Mouse (Mus musculus) embryonic facial prominence, embryonic 12.5 days (tissue): ENCODE data around the gene Dclk1. TPM values are rescaled to one million over a fixed set of nuclear protein-coding genes. Genes with fewer than 3 reads are reported as not detected.

ENCODE experiments used
- ATAC-seq: fragments of 200-750 bp; cut with Nextera tagmentation; 2 replicates; pipeline ENCODE4 v1.8.0; 2017; ENCODE audit not compliant: insufficient number of reproducible peaks, insufficient read depth, low FRiP score, low TSS enrichment
- H3K27ac ChIP-seq: fragments of 300-500 bp; sonication (generic); 2 replicates; pipeline ENCODE4 v1.5.1; 2016; ENCODE audit warnings: mild to moderate bottlenecking
- H3K27me3 ChIP-seq: fragments of 300-500 bp; sonication (generic); 2 replicates; pipeline ENCODE4 v1.6.1; 2016; ENCODE audit warnings: mild to moderate bottlenecking, moderate library complexity
- H3K36me3 ChIP-seq: fragments of 300-500 bp; sonication (generic); 2 replicates; pipeline ENCODE4 v1.6.1; 2016; ENCODE audit warnings: mild to moderate bottlenecking
- H3K4me1 ChIP-seq: fragments of 300-500 bp; sonication (generic); 2 replicates; pipeline ENCODE4 v1.6.1; 2016
- H3K4me2 ChIP-seq: fragments of 300-500 bp; sonication (generic); replicated peaks from 2 replicates; pipeline ENCODE4 v1.6.1; 2016; ENCODE audit warnings: mild to moderate bottlenecking, moderate library complexity
- H3K4me3 ChIP-seq: fragments of 300-500 bp; sonication (generic); 2 replicates; pipeline ENCODE4 v1.5.1; 2016; ENCODE audit warnings: mild to moderate bottlenecking
- H3K9ac ChIP-seq: fragments of 300-500 bp; sonication (generic); 2 replicates; pipeline ENCODE4 v1.6.1; 2016; ENCODE audit warnings: mild to moderate bottlenecking, moderate library complexity
- H3K9me3 ChIP-seq: fragments of 300-500 bp; sonication (generic); 2 replicates; pipeline ENCODE4 v1.6.1; 2016; ENCODE audit warnings: mild to moderate bottlenecking, moderate library complexity
- WGBS: fragments of 180-500 bp; shearing (Covaris S2); methylation state at CpG from one replicate; pipeline ENCODE4 v1.1.7; 2016; 5-methylcytosine and 5-hydroxymethylcytosine counted together
- polyA plus RNA-seq: library from polyadenylated mRNA; unstranded; fragments of >200 nt; fragmentation: Nextera tagmentation; extraction: Ambion mirVana; gene quantifications from 2 replicates; pipeline ENCODE4 v1.2.1, GENCODE M21; 2016

The Dclk1 gene
- polyA plus RNA-seq, 1 experiment from 2014 or later: 68.6 TPM

- Histone ChIP-seq H3K9me3 (no peaks in the 10 kb centered on the region), H3K4me2 (no peak overlapping the region), H3K4me3 (no peak overlapping the region), H3K27ac (peak overlapping the region; percentile 47; the same call in 1 of the 2 replicates), H3K9ac (no peak overlapping the region), H3K4me1 (peaks cover 16% of the 10 kb centered on the region), H3K27me3 (no peaks in the 10 kb centered on the region), H3K36me3 (no peaks in the 10 kb centered on the region)
- ATAC-seq: no peak
- 55% methylated on average over 8 of the region's 8 CpGs for WGBS
These were observed 198.2 kb downstream of the Dclk1 start for GRCm38 (mm10) chr3:55440342-55440741.

DNA sequence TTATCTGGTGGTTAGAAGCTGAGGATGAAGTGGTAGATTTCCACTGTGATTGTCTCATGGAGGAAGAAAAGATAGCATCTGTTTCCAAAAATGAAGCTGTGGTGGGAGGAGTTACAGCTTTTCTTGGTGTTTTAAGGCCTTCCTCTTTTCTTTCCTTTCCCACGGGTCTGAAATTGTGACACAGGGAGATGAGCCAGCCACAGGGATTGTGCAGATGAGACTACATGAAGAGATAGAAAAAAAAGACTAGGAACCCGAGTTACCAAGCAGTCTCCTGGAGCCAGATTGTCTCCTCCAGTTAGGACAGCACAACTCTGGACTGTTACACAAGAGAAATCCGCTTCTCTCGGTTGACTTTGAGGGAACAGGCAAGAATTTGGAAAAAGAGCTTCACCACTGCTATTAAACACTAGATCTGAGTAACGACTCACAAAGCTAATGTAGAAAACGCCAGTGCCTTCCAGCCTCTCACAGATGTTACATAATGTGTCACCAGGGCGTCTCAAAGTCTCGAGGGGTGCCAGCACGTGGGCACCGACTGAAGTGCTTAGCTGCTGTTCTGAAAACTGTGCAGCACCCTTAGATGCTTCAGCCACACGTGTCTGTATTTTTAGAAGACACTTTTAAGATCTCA lies 200.0 kb downstream of the Dclk1 start:
- H3K27ac ChIP-seq: no peak overlapping the region
- H3K4me1 ChIP-seq: peaks cover 16% of the 10 kb centered on the region
- no peaks in the 10 kb centered on the region for H3K27me3 ChIP-seq
- H3K4me3 ChIP-seq: no peak overlapping the region
- H3K9ac ChIP-seq: no peak overlapping the region
- ATAC-seq: no peak
- no peaks in the 10 kb centered on the region for H3K9me3 ChIP-seq
- no peak overlapping the region for H3K4me2 ChIP-seq
- no peaks in the 10 kb centered on the region for H3K36me3 ChIP-seq
- 83% methylated on average over 11 of the region's 11 CpGs for WGBS

DNA sequence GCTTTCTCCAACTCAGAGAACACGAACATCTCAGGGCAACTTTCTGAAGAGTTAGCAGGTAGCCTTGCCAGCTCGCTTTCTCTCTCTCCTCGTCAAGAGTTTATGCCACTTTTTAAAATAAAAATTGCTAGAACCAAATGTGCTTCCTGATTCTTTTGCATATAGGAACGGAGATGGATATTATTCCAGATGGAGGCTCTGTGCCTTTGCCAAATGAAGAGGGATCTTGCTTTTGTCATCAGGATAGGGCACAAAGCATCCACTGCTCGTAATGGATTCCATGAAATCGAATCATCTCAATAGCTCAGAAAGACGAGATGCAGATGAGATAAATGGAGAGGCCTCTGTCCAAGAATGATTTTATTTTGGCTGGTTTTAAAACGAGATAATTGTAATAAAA lies 201.1 kb downstream of the Dclk1 start:
- no peak overlapping the region for H3K4me2 ChIP-seq
- no peak overlapping the region for H3K4me3 ChIP-seq
- H3K9ac ChIP-seq: no peak overlapping the region
- ATAC-seq: no peak
- no peak overlapping the region for H3K27ac ChIP-seq
- no peaks in the 10 kb centered on the region for H3K27me3 ChIP-seq
- peaks cover 20% of the 10 kb centered on the region for H3K4me1 ChIP-seq
- WGBS: 84% methylated on average over 8 of the region's 8 CpGs
- H3K36me3 ChIP-seq: no peaks in the 10 kb centered on the region
- H3K9me3 ChIP-seq: no peaks in the 10 kb centered on the region

GRCm38 (mm10) chr3:55443725-55444124 lies 201.6 kb downstream of the Dclk1 start:
- no peak overlapping the region for H3K27ac ChIP-seq
- H3K4me2 ChIP-seq: no peak overlapping the region
- no peak overlapping the region for H3K4me3 ChIP-seq
- ATAC-seq: no peak
- H3K36me3 ChIP-seq: no peaks in the 10 kb centered on the region
- no peaks in the 10 kb centered on the region for H3K9me3 ChIP-seq
- peaks cover 17% of the 10 kb centered on the region for H3K4me1 ChIP-seq
- 99% methylated on average over 2 of the region's 2 CpGs for WGBS
- H3K9ac ChIP-seq: no peak overlapping the region
- no peaks in the 10 kb centered on the region for H3K27me3 ChIP-seq

GRCm38 (mm10) chr3:55446681-55447080 lies 204.5 kb downstream of the Dclk1 start:
- H3K9ac ChIP-seq: no peak overlapping the region
- no peaks in the 10 kb centered on the region for H3K36me3 ChIP-seq
- H3K27ac ChIP-seq: no peak overlapping the region
- 89% methylated on average over 7 of the region's 7 CpGs for WGBS
- 0 out of 2 replicates have a peak, but pooled peaks cover 4% of the 10 kb centered on the region for H3K4me1 ChIP-seq
- H3K9me3 ChIP-seq: no peaks in the 10 kb centered on the region
- no peak for ATAC-seq
- H3K4me2 ChIP-seq: no peak overlapping the region
- H3K27me3 ChIP-seq: no peaks in the 10 kb centered on the region
- no peak overlapping the region for H3K4me3 ChIP-seq

DNA sequence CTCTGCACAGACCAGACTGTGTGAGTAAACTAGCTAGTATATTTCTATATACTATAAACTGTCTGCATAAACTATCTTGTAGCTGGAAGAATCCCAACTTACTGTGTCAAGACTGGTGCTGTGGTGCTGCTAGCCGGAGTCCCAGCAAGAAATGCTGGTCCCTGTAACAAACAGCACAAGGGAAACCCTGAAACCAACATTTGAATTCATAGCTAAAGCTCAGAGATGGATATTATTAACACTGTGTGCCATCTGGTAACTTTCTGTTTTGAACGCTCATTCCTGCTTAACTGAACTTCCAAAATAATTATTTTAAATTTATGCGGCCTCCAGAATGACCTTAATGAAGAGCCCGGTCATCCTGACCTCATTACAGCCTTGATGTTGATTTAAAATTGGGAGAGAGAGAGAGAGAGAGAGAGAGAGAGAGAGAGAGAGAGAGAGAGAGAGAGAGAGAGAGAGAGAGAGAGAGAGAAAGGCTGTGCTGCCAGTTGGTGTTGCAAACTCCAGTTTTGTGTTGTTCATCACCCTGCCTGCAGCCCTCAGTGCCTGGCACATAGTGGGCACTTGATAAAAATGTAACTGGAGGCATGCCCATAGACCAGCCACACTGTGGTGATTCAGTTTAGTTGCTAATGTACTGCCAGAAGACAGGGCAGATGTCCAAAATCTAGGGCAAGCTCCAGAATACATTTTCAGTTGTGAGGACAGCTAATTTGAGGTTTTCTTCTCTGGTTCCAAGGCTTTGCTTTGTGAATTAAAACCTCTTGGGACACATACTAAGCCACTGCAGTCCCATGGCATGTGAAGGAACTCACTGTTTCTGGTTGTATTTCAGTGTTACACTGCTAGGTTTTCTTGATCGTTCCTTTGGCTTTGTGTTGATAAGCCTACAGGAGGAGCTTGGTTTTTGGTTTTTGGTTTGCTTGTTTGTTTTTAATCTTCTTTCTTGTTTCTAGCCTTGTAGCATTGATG lies 205.6 kb downstream of the Dclk1 start:
- Histone ChIP-seq H3K36me3 (no peaks in the 10 kb centered on the region), H3K4me2 (no peak overlapping the region), H3K27me3 (no peaks in the 10 kb centered on the region), H3K4me1 (0 out of 2 replicates have a peak, but pooled peaks cover 4% of the 10 kb centered on the region), H3K9ac (no peak overlapping the region), H3K9me3 (no peaks in the 10 kb centered on the region), H3K27ac (no peak overlapping the region), H3K4me3 (no peak overlapping the region)
- WGBS: 66% methylated on average over 5 of the region's 5 CpGs
- ATAC-seq: no peak

- H3K4me2 ChIP-seq: no peak overlapping the region
- H3K27me3 ChIP-seq: no peaks in the 10 kb centered on the region
- H3K9ac ChIP-seq: no peak overlapping the region
- H3K4me3 ChIP-seq: no peak overlapping the region
- H3K27ac ChIP-seq: no peak overlapping the region
- H3K9me3 ChIP-seq: no peaks in the 10 kb centered on the region
- H3K36me3 ChIP-seq: no peaks in the 10 kb centered on the region
- WGBS: 98% methylated on average over 2 of the region's 2 CpGs
- 0 out of 2 replicates have a peak, but pooled peaks cover 4% of the 10 kb centered on the region for H3K4me1 ChIP-seq
- no peak for ATAC-seq
These were observed 207.0 kb downstream of the Dclk1 start for GRCm38 (mm10) chr3:55449148-55449547.

DNA sequence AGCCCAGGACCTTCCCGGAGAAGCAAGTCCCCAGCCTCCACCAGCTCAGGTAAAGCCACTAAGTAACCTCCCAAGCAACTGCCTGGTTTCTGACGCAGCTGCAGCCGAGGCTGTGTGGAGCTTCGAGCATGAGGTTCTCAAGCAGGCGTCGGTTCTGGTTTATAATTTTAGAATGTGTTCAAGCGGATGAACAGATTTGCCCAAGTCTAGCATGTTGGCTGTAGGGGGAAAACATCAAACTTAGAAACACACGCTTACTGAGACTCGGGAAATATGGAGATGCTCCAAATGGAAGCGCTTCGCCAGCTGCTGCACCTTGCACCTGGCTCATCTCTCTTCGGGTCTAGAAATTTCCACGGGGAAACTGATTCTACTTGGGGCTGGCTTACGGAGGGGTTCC lies 208.9 kb downstream of the Dclk1 start:
- WGBS: 93% methylated on average over 14 of the region's 14 CpGs
- ATAC-seq: no peak
- H3K4me1 ChIP-seq: 0 out of 2 replicates have a peak, but pooled peaks cover 4% of the 10 kb centered on the region
- H3K36me3 ChIP-seq: no peaks in the 10 kb centered on the region
- no peak overlapping the region for H3K9ac ChIP-seq
- H3K27me3 ChIP-seq: no peaks in the 10 kb centered on the region
- no peak overlapping the region for H3K4me2 ChIP-seq
- H3K27ac ChIP-seq: no peak overlapping the region
- H3K4me3 ChIP-seq: no peak overlapping the region
- H3K9me3 ChIP-seq: no peaks in the 10 kb centered on the region

GRCm38 (mm10) chr3:55451877-55452276 lies 209.7 kb downstream of the Dclk1 start:
- no peaks in the 10 kb centered on the region for H3K9me3 ChIP-seq
- H3K4me3 ChIP-seq: no peak overlapping the region
- ATAC-seq: no peak
- 77% methylated on average over 3 of the region's 3 CpGs for WGBS
- 0 out of 2 replicates have a peak, but pooled peaks cover 4% of the 10 kb centered on the region for H3K4me1 ChIP-seq
- H3K4me2 ChIP-seq: no peak overlapping the region
- no peaks in the 10 kb centered on the region for H3K27me3 ChIP-seq
- H3K27ac ChIP-seq: no peak overlapping the region
- no peaks in the 10 kb centered on the region for H3K36me3 ChIP-seq
- H3K9ac ChIP-seq: no peak overlapping the region

DNA sequence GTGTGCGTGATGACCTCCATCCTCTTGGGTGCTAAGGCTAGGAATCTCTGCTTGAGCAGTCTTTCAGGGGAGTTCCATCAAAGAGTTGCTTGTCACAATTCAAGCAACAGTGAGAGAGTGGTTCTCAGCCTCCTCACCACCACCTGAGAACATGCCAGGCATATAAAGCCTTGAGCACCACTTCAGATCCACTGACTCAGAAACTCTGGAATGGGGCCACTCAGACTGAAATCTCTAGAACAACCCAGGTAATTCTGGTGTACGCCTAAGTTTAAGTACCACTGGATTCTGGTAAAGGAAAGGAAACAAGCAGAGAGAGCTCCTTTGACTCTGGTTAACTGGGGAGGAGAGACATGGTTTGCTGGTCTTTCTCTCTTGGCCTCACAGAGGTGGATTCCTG lies 210.3 kb downstream of the Dclk1 start:
- ATAC-seq: no peak
- H3K4me1 ChIP-seq: 0 out of 2 replicates have a peak, but pooled peaks cover 4% of the 10 kb centered on the region
- no peaks in the 10 kb centered on the region for H3K9me3 ChIP-seq
- no peaks in the 10 kb centered on the region for H3K36me3 ChIP-seq
- H3K27ac ChIP-seq: no peak overlapping the region
- no peak overlapping the region for H3K4me2 ChIP-seq
- no peaks in the 10 kb centered on the region for H3K27me3 ChIP-seq
- H3K9ac ChIP-seq: no peak overlapping the region
- no peak overlapping the region for H3K4me3 ChIP-seq
- 89% methylated on average over 2 of the region's 2 CpGs for WGBS

DNA sequence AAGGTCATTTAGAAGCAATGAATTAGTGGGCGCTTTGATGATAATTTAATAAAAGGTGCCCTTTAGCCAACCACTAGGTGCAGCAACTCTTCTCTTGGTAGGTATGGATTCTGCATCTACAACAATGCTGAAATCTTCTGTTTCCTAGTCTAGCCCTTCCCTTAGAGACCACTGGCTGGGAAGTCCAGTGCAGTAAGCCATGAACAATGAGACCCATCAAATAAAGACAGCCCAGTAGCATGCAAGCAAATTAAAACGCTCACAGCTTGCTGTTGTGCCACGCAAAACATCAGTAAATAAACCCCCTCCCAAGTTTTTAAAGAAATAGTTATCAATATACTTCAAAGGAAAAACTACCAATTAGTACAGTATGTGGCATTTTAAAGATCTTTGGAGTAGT lies 218.9 kb downstream of the Dclk1 start:
- Histone ChIP-seq H3K9me3 (no peaks in the 10 kb centered on the region), H3K36me3 (no peaks in the 10 kb centered on the region), H3K9ac (no peak overlapping the region), H3K27ac (no peak overlapping the region), H3K27me3 (no peaks in the 10 kb centered on the region), H3K4me1 (peaks cover 23% of the 10 kb centered on the region), H3K4me2 (peak overlapping the region; percentile 65), H3K4me3 (no peak overlapping the region)
- ATAC-seq: no peak
- 69% methylated on average over 3 of the region's 3 CpGs for WGBS
